Mouse (Mus musculus) fat pad, adult 2 months (tissue): ENCODE data around the gene Sesn3.
"Not testable (repeated sequence)": the region's sequence is repeated elsewhere in the genome, so short reads cannot be mapped to it uniquely, and the experiment has no call there.

Source experiments
- DNase-seq: peaks from one replicate; pipeline ENCODE4 v3.0.0-alpha.2; 2011; ENCODE audit warnings: low read depth, low spot score; ENCODE audit errors: extremely low read depth

Gene Sesn3

DNA sequence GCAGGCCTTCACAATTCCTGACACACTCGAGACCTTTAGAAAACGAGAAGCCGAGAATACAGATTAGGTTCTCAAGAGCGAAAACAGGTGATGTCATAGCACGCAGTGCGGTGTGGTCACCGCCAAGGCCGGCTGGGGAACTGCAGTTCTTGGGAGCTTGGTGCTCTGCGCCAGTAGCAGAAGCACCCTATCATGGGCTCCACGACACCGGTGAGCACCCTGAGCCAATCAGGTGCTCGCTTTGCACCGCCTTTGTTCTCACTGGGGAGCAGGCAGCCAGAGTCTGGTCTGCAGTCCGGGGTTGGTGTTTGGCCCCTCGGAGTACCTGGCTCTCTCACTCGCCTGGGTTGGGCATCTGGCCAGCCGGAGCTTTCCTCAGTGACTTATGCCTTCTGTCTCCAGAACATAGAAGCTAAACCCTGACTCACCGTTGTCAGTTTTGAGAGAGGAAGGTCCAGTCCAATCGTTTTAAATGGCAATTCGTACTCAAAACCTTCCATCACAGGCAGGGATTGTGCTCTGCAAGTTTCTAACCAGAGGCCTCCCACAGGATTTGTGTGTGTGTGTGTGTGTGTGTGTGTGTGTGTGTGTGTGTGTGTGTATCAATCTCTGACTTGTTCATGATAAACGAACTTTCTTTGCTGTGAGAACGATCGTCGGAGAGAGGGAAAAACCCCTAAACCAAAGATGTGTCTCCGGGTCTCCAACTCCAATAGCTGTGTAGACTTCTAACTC is at the start of gene Sesn3:
Gene Sesn3 (plus strand): TSS at position 82 of the 735 bp plus-strand sequence.
- peak; percentile 23 for DNase-seq

DNA sequence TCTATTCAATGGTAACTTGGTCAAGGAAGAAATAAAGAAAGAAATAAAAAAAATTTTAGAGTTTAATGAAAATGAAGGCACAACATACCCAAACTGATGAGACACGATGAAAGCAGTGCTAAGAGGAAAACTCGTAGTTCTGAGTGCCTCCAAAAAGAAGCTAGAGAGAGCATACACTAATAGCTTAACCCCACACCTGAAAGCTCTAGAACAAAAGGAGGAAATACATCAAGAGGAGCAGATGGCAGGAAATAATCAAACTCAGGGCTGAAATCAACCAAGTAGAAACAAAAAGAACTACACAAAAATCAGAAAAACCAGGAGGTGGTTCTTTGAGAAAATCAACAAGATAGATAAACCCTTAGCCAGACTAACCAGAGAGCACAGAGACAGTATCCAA is 47.8 kb upstream of the Sesn3 start:
- DNase-seq, result not testable (repeated sequence)

DNA sequence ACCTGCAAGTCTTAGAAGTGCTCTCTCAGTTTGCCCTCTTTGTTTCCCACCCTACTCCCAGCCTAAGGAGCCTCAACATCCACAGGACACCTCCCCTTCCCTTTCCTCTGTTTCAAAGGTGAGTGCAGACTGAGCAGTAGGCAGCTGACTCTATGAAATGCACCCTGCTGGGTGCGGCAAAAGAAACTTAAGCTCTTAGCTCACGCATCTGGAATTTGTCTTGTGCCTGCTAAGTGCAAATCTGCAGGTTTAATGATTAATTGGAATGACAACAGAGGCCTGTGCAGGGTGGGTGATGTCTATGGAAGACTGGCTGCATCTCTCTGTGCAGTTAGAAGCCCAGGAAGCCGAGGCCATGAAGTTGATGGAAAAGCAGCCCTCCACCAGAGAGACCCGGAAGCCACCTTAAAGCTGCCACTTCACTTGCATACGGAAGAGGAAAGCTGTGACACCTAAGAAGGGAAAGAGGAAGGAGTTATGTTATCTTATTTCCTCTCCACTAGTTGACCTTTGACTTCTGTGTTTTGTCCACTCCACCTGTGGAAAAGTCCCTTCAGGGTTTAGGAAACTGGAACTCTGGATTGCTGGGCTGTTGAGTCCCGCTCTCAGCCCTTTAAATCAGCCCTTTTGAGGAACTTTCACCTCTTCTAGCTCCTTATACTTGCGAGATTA is 41.0 kb upstream of the Sesn3 start:
- DNase-seq, result no peak

- DNase-seq, result no peak
Observed at GRCm38 (mm10) chr9:14235286-14235685, 39.6 kb upstream of the Sesn3 start.

- DNase-seq, result not testable (repeated sequence)
Observed at GRCm38 (mm10) chr9:14241003-14241402, 33.9 kb upstream of the Sesn3 start.

DNA sequence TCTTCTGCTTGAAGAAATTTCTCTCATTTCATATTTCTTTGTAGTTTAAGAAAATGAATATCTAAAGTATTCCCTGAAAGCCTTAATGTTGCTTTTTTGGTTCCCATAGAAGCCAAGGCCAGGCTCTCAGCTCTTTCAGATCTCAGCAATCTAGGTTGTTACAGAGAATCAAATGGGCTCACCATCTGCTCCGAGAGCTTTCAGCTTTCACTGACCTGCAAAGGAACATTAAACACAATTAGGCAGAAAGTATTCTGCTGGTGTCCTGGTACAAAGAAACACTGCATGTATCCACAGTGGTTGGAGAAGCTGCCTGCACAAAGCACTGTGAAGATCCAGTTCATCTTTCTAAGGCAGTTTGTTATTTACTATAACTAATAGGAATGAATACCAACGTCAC is 32.6 kb upstream of the Sesn3 start:
- DNase-seq, result no peak

GRCm38 (mm10) chr9:14244528-14244927 is 30.3 kb upstream of the Sesn3 start:
- no peak for DNase-seq

DNA sequence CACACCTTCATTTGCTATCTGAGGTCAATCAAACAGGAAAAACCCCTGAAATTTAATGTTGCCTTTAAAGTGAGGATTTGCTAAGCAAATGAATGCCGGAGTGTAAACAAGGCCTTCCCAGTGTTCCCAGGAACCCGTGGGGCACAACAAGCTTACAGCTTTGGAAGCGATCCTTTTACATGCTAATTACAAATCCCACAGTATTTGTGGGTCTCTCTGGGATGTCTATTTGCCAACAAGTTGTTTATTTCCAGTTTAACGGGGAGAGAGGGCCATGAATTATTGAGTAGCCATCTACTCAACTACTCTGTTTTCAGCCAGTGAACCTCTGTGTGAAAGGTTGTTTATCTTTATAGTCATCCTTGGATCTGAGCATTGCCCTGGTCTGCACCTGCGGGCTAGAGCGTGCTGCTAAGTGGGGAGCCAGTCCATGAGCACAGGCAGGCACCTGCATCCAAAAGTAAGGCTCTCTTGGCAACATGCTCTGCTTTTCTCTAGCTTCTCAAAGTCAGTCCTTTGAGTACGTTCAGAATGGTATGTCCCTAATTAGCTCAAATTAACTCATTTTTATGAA is 29.8 kb upstream of the Sesn3 start:
- no peak for DNase-seq

DNA sequence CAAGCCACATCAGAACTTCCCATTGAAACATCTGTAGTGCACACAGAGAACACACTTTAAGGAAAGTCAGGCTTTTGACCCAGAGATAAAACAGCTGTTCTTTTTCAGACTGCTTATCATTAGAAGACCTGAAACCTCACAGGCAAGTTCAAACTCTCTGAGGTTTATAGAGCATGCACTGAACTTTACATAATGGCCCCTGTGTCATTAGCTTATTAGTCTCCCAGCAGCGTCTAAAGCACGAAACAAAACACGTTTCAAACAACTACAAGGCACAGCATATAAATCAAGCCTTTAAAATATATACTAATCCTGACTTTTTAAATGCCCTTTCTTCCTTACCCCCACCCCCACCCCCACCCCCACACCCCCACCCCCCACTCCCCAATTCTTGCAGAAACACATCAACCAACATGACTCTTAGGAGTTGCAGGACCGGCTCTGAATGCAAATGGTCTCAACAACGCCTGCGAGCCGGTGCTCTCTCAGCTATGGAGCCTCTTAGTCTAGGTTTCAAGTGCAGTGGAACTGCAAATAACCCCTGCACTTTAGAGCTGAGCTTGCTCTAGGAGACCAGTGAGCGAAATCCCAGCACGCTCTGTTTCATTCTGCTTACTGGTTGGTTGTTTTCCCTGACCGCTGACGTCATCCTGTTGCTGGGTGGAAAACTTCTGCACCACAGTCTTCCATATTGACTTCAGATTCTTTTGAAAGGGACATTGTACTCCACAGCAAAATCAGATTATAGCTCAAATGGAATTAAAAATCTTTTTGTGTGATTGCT is 28.7 kb upstream of the Sesn3 start:
- no peak for DNase-seq

- no peak for DNase-seq
Observed at GRCm38 (mm10) chr9:14247480-14248208, 27.2 kb upstream of the Sesn3 start.

GRCm38 (mm10) chr9:14248209-14248596 is 26.7 kb upstream of the Sesn3 start:
- no peak for DNase-seq

GRCm38 (mm10) chr9:14261150-14261549 is 13.7 kb upstream of the Sesn3 start:
- DNase-seq, result no peak

GRCm38 (mm10) chr9:14262568-14262972 is 12.3 kb upstream of the Sesn3 start:
- DNase-seq, result no peak

- DNase-seq, result no peak
Observed at GRCm38 (mm10) chr9:14266470-14266869, 8.4 kb upstream of the Sesn3 start.

DNA sequence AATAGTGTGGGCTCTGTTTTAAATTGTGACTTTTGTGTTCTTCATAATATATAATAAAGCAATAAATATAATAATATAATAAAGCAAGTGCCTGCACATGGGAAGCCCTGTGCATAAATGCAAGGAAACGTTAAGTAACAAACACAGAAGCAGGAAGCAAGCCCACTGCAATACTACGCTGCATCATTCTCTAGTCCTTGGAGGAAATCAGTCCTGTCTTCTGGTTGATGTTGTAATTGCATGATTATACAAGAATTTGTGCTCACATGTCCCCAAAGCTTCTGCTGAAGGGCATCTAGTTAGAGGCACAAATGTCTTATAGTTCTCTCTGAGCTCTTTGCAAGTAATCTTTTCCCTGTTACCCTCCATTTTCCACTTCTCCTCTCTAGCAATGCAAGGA is 6.3 kb upstream of the Sesn3 start:
- no peak for DNase-seq

DNA sequence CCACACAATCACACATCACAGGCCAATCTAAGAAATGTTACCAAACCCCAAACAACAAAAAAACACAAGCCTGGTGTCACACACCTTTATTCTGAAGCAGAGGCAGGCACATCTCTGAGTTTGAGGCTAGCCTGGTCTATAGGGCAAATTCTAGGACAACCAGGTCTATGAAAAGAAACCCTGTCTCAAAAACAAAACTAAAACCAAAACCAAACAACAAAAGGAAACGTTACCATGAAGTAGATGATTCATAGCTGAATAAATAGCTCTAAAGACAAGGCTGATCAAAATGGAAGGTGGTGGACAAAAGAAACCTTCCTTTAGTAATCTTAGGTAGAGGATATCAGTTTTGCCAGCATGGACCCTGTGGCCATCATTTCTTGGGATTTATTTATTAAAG is 1.9 kb upstream of the Sesn3 start:
- DNase-seq, result no peak

- no peak for DNase-seq
Observed at GRCm38 (mm10) chr9:14274586-14274985, 281 bp upstream of the Sesn3 start.

DNA sequence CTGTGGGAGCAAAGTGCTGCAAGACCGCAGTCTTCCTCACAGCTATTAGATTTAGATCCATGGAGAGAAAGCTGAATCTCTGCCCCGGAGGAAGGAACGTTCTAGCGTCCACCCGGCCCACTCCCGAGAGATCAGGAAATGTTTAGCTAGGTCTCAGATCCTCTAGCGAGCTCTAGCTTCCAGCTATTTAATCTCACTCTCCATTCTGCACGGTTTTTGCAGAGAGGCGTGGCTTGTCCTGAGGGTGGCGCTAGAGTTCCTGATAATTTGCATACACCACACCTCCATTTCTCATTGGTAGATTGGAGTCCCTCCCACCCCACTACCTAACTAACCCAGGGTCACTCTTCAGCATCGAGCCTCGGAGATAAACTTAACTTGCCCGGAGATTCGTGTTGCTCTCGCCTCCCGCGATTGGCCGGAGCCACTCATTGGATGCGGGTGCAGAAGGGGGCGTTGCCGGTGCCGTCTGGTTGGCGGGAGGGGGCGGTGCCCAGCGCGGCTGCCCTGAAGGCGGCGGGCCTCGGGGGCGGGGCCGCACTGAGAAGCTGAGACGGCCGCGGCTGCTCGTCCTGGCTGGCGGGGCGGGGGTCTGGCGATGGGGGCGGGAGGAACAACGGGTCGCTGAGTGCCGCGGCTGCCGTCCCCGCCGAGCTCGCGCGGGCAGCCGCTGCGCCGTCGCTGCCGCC is 1.1 kb downstream of the Sesn3 start:
- peak; percentile 93 for DNase-seq

DNA sequence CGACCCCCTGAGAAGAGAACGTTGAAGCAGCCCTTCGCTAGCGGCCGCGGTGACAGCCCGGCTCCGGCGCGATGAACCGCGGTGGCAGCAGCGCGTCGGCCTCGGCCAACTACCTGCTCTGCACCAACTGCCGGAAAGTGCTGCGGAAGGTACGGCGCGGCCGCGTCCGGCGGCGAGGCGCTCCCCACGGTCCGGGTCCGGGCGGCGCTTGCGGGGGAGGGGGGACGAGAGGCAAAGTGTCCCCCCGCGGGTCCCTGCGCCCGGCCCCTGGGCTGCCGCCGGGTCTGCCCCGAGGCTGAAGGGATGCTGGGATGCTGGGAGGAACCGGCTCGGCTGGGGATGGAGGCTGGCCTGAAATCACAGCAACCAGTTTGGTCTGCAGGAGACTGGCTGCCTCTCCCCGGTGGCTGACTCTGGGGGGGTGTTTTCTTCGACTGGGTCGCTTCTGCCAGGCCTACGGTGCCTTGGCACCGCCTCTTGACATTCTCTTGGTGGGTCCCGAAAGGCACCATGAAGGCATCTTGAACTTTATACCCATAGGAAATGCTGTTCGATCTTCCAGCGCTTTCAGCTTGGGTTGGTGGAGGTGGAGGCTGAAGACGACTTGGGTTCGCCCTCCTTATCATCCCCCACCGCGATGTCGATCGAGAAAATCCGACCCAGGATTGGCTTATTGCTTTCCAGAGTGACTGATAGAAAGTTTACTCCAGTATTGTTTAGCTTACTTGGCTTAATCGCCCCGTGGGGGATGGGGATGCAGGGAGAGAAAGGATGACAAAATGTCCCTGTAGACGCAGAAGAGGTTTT is 1.8 kb downstream of the Sesn3 start:
- DNase-seq, result no peak
